Mouse (Mus musculus): ENCODE data around the gene Cbx2.
A peak's percentile ranks its signal among the peaks of the same experiment; 100 is the strongest.

The Cbx2 gene

DNA sequence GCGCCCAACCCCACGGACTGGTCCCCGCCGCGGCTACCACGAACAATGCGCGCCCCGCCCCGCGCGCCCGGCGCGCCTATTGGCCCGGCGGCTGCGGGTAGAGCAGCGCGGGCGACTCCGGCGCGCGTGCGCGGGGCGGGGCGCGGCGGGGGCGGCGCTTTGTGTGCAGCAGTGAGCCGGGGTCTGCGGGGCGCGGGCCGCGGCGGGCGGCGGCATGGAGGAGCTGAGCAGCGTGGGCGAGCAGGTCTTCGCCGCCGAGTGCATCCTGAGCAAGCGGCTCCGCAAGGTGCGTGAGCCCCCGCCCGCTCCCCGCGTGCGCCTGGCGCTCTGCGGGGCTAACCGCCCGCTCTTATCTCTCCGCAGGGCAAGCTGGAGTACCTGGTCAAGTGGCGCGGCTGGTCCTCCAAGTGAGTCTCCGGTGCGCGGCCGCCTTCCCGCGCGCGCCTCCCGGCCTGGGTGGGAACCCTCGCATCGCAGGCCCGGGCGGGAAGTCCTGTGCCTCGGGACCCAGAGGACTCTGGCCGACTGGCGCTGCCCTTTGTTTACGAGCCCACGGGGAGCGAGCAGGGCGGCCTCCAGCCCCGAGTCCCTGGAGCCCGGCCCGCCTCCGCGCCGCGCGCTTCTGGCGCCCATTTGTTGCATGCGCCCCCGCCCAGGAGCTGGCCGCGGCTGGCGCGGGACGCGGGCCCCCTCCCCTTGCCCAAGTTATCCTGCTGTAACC lies at the start of gene Cbx2:
Cbx2 (plus strand) TSS at position 68 of the 721 bp plus-strand sequence.
- peak; percentile 77 for DNase-seq

DNA sequence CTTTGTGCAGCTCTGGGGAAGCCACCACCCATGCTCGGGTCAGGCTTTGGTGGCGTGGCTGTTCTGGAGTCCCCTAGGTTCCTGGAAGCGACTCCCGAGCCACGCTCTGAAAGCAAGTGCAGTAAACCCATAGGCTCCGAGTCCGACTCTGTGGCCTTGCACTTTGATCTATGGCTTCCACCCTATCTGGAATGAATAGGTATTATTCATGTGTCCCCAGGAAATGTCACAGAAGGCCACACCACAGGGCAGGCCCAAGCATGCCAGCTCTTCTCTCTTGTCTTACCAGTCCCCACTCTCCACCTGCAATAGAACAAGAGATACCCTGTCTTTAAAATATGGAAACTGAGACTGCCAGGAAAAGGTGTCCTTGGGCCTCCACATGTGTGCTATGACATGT lies 48.4 kb upstream of the Cbx2 start:
- no peak for DNase-seq

DNA sequence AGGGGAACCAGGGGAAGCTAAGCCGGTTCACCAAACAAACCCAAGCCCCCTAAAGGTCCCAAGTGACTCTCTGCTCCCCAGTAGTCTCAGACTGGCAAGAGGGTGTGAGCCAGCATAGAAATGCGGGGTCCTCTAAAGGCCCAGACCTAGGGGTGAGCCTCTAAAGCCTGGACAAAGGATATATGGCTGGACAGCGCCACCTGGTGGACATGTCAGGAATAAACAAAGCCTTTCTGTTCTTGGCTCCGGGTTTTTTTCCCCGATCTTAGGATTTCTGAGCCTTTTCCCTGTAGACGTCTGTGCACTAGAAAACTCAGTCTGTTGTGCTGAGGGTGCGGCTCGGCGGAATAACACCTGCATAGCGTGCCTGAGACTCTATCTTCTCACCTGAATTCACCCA lies 47.3 kb upstream of the Cbx2 start:
- peak; percentile 86 for DNase-seq

DNA sequence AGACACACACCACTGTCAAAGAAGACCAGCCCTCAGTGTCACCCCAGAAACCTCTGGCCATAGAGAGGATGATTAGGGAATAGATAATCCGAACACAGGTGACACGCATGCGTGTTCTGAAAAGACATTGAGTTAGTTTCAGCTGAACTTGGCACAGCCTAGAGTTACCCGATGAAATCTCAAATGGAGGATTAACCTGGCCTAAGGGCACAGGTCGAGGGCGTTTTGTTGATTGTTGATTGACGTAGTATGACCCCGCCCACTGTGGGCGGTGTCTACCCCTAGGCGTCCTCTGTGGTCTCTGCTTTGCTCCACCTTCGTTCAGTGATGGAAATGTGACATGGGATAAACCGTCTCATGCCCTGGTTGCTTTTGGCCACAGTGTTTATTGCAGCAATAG lies 46.8 kb upstream of the Cbx2 start:
- no peak for DNase-seq

DNA sequence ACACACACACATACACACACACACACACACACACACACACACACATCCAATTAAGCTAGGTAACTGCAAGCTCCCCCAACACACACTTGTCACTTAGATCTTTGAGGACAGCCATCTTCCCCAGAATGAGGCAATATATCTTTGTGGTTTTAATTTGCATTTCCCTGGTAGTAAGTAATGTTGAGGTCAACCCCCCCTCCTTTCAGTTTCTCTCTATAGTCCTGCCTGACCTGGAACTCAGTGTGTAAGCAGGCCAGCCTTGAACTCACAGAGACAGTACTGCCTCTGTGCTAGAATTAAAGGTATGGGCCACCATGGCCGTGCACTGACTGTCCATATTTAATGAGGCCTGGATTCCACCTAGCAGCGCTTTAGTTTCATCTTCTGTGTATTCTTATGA lies 42.4 kb upstream of the Cbx2 start:
- no peak for DNase-seq

DNA sequence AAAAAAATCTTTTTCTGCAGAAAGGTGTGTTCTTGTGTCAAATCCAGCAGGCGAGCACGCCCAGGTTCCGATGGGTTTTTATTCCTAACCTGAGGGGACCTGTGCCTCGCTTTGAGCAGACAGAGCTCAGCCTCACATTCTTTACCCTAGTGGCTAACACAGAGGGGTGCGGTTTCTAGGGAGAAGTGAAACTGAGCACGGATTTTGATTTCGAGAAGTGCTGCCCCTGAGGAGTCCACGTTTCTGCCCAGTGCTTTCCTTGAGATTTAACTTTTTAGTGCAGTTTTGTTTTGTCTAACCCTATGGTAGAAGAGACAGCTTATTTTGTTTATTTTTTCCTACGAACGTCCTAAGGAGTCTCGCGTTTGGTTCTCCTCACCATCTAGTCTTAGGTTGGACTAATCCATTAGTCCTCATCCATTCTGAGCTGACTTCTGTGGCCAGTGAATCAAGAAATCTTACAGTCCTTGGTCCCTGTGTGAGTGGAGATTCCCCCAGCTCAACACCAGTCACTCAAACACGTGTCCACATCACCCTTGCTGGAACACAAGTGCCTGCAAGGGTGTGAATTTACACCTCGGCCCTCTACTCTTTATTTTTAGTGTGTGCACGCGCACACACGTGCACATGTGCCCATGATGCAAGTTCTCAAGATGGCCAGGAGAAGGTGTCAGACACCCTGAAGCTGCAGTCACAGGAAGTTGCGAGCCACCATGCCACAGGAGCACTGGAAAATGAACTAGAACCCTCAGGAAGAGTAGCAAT lies 41.6 kb upstream of the Cbx2 start:
- DNase-seq: no peak

DNA sequence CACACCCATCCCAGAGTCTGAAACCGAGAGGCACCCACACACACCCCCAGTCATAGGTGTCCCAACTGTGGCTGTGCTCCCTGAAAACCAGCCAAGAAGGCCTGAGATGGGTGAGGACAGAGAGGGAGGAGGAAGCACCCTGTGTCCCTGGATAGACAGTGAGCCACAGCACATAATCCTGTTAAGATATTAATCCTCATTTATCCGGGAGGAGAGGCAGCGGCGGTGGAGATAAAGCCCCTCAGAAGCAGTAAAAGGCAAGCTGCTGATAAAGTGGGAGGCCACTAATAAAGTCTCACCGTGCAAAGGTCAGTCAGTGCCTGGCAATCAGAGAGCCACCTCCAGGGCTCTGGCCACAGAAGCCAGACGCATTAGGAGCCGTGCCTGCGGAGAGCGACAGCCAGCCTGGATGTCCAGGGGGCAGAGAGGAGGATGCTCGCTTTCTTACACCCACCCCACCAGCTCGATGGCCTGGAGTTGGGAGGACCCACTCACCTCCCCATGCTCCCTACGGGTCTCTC lies 40.1 kb upstream of the Cbx2 start:
- DNase-seq: no peak

DNA sequence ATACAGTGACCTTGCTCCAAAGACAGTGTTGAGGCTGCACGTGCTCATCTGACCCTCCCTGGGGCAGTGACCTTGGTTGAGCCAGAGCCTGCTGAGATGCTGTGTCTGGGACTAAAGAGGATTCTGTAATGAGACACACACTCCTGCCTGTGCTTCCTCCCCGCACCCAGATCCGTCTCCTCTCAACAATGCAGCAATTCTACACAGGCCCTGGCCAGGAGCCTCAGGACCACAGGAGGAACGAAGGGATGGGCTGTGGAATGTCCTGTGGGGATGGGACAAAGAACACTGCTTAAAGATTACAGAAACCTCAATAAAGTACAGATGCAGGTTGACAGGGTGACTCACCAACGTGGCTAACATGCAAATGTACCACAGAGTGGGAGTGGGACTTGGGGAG lies 37.2 kb upstream of the Cbx2 start:
- no peak for DNase-seq

DNA sequence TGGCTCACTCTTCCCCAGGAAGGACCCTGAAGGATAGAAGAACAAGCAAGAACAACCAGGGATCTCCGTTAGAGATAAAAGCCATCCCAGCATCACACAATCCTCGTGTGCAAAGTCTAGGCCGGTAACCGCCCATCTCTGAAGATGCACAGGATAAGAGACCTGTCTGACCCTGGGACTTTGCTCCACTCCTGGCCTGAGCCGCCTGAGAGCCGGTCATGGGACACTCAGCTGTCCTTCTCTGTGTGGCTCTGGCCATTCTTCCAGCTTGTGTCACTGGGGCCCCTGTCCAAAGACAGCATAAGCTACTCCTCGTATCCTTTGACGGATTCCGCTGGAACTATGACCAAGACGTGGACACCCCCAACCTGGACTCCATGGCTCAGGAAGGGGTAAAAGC lies 34.8 kb upstream of the Cbx2 start, which contains the start of gene Enpp7:
Enpp7 (plus strand) TSS at position 190 of the 400 bp plus-strand sequence.
- DNase-seq: no peak

DNA sequence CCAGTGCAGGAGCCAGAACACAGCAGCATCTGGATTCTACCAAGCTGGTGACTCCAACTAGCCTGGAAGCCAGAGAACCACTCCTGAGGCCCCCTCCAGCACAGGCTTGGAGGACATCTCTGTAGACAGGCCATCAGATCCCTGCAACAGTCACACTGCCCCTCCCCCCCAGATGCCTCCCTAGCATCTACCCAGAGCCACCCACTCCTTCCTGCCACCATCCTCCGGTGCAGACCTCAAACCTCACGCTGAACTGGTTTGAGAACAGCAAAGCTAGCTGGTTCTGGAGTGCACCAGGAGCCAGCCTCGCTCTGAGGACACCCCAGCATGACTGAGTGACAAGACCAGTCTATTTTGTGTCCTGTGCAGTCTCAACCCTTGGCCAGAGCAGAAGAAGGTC lies 30.0 kb upstream of the Cbx2 start:
- DNase-seq: no peak

DNA sequence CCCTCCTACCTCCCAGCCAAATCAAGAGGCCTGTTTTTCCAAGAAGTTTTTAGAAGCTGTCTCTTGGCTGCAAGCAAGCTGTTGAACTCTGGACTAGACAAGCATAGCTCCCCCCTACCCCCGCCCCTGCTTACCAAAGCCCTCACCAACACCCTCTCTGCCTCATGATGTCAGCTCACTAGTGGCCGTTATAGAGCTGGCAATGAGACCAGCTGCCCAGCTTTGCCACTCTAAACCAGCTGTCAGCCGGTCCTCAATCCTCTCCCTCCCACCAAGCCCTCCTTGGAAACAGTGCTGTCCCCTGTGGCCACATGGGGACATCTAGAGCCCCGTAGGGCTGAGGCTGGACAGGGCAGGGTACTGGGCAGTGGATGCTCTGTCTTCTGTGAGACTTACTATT lies 27.3 kb upstream of the Cbx2 start:
- no peak for DNase-seq

DNA sequence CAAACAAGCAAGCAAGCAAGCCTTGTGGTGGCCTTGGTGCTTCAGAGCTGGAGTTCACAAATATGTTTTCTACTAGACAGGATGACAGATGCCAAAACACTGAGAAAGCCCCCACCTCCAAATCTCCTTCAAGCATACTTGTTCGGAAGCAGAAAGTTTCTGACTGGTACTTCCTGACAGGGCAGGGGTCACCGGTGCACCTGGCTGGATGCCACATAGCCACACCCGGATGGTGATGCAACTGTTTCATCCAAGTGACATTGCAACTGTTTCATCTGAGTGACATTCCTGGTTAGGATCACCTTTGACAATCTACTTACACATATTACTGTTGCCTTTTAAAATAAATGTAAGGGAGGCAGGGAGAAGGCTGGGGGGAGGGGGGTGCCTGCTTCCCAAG lies 25.6 kb upstream of the Cbx2 start:
- no peak for DNase-seq

DNA sequence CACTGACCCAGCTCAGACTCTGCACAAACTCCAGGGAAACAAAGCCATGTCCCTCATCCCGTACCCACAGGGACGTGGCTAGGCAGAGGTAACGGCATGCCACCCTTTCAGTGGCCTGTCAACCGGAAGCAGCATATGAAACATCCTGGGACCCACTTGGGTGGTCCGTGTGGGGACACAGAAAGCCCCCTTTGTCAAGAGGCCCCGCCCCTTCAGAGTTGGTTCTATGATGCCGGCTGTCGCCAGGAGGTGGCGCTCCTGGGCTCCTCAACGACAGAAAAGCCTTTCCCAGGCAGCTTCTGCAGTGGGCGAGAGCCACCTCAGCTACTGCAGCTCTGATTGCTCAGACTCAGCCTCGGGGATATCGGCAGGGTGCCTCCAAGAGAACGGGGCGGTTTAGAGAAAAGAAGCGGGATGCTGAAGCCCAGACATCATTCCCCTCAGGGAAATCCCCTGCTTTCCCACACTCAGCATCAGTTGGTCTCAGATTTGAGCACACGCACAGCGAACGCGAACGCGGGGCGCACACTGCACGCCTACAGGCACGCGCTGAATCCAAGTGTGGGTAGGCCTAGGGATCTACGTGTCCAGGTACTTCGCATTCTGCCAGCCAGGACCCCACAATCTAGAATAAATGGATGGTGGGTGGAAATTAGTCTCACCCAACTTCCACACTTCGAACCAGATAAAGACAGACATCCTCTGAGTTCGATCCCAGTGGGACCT lies 24.1 kb upstream of the Cbx2 start:
- peak; percentile 87 for DNase-seq

DNA sequence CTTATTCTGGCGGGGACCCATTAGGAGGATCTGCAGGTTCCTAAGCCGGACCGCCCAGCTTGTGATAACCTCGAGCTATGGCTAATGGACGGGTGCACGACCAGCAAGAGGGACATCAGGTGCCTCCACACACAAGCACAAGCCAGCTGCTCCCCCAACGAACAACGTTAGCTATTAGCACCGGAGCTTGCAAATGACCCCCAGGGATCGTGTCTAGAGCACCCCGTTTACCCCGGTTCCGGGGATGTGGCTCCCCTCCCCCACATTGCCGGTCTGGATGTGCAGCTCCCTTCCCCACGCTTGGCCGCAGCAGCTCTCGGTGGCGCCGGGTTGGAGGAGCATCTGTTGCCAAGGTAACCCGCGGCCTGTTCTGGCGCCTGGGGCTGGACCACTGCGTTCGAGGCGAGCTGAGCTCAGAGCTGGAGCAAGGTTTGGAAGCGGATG lies 23.4 kb upstream of the Cbx2 start:
- peak; percentile 34 for DNase-seq

DNA sequence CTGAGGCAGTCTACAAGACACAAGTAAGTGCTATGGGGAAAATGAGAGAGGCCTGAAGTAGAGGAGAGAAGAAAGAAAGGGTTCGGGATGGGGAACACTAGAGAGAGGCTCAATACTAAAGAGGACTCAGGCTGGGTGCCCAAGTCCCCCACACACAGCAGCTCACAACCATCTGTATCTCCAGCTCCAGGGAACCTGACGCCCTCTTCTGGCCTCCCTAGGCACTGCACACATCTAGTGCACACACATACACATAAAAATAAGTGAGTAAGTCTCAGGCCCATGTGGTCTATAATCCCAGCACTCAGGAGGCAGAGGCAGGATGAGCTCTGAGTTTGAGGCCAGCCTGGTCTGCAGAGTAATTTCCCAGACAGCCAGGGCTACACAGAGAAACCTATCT lies 21.9 kb upstream of the Cbx2 start:
- DNase-seq: no peak

DNA sequence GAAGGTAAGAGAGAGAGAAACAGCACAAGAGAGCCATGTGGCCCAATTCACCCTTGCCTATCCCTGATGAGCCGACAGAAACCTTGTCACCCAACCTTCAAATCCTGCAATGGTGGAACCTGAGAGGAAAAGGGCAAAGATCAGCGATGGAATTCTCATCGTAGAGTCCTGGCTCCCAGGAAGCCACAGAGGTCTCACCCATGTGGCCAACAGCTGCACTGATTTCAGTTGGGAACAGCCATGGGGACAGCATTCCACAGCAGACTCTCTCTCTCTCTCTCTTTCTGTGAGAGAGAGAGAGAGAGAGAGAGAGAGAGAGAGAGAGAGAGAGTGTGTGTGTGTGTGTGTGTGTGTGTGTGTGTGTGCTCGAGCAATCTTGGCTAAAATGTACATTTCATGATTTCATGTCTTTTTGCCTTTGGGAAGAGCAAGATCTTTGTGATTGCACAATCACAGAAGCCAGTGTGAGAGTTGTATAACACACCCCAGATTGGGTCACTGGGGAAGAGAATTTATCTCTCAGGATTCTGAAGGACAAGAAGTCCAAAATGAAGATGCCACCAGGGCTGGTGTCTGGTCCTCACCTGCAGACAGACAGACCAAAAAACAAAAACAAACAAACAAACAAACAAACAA lies 21.2 kb upstream of the Cbx2 start:
- DNase-seq: no peak

DNA sequence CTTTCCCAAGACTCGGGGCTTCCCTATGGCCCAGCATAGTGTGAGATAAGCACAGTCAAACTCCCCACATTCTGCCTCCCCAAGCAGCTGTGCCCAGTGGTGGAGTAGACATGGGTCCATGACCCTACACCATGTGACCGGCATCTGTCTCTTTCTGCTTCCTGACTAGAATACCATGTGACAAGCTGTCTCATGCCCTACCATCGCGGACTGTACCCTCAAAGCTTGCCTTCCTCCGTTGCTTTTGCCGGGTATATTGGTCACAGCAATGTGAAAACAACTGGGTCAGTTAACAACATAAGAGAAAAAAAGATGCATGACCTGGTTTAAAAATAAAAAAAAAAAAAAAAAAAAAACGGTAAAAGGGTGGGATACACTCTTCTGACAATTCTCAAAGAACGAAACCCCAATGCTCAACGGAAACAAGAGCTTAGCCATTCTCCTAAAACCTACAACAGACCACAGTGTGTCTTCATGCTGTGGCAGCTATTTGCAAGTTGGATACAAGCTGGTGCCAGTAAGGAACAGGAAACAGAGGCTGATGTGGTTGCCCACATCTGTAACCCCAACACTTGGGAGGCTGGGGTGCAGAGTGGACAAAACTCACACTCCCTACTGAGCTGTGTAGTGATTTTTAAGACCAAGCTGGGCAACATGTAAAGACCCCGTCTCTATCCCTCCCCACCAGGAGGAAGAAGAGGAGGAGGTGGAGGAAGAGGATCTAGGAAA lies 17.1 kb upstream of the Cbx2 start:
- DNase-seq: no peak

DNA sequence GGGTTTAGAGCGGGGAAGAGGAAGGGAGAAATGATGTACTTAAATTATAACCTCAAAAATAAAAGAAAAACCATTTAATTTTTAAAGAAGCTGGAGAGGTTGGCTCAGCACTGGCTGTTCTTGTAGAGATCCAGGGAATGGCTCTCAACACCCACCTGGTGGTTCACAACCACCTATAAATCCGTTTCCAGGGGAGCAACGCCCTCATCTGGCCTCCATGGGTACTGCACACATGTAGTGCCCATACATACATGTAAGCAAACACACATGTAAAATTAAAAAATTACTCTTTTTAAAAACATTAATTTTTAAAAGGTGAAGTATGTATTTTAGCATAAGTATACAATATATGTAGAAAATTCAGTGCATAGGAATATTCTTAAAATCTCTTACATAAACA lies 16.3 kb upstream of the Cbx2 start:
- no peak for DNase-seq

DNA sequence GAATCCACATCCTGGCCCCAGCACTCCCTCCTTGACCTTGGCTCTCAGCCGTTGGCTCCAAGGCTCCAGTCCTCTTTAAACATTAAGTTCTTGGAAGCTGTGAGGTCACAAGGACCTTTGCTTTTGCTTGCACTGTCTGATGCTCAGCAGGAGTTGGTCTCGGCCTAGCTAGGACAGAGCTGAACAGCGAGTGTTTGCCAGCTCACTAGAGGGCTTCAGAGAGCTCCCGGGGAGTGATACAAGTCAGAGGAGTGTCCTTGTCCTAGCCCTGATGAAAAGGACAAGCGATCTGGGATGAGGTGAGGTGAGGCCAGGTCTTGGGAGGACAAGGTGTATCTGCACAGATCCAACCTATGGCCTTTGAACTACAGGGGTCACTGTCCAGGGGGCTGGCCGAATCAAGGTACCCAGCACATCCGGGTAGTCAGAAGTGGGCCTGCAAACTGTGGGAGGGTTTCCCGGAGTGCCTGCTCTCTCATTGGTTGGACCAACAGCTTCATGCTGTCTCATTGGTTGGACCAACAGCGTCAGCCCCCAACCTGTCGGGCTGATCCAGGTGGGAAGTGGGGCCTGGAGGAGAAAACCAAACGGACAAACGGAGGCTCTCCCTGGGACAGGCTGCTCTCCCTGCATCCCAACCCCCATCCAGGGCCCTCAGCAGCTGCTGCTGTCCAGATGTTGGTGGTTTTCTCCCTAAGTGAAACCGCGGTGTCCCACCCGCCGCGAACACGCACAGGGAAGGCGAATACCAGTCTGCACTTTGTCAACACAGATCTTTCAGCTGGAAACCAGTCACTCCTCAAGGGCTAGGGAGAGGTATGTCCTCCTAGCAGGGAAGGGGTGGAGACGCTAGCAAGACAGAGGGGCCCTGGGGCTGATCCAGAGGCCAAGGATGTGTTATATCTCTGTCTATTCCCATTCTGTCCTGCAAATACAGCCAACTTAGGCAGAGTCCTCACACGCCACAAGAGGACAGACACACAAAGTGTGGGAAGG lies 15.0 kb upstream of the Cbx2 start:
- no peak for DNase-seq

DNA sequence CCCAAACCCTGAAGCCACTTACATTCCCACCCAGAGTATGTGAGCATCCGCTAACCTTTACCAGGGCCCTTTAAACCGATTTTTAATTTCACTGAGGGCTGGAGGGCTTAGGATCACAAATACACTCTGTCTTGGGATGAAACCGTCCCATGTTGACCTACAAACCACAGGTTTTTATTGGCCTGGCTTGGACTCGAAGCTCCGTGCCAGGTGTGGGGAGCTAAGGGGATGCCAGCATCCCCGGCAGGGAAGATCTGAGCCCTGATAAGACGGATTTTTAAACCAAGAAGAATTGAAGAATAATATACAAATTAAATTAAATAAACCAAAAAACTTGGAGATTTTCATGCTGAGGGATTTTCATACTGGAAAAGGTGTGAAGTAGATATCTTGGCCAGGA lies 8.3 kb upstream of the Cbx2 start:
- no peak for DNase-seq

DNA sequence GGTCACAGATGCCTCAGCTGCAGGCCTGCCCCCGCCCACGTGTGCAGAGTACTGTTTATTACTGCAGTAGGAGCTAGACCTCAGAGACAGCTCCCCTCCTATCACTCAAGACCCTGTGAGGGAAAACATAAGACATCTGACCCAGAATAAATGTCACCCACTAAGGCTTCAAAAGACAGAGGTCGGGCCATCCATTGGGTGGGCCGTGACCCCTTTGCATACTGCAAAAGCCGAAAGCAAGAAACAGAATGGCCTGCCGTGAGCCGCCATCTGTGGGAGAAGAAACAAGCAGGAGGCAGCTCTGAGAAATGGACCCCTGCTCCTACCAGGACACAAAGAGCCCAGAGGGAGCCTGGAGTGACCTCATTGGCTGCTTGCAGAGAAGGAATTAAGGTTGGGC lies 5.3 kb upstream of the Cbx2 start:
- no peak for DNase-seq
